Mouse (Mus musculus): ENCODE data around the gene S100a2. TPM values are rescaled to one million over a fixed set of nuclear protein-coding genes. Genes with fewer than 3 reads are reported as not detected.
A peak's percentile ranks its signal among the peaks of the same experiment; 100 is the strongest.

S100a2 gene
- polyA plus RNA-seq, 1 experiment from 2014 or later: 1.5 TPM

- DNase-seq (ENCODE audit: low spot score): no peak
These were observed 5.5 kb downstream of the S100a2 start for GRCm38 (mm10) chr3:90595556-90595955.

- DNase-seq (ENCODE audit: low spot score): no peak
These were observed 6.8 kb downstream of the S100a2 start for GRCm38 (mm10) chr3:90596810-90597209.

GRCm38 (mm10) chr3:90597736-90598135, 7.7 kb downstream of the S100a2 start:
- DNase-seq (ENCODE audit: low spot score): no peak

GRCm38 (mm10) chr3:90598212-90598611, 8.2 kb downstream of the S100a2 start:
- no peak for DNase-seq (ENCODE audit: low spot score)

GRCm38 (mm10) chr3:90599401-90599800, 9.4 kb downstream of the S100a2 start:
- no peak for DNase-seq (ENCODE audit: low spot score)

- no peak for DNase-seq (ENCODE audit: low spot score)
These were observed 10.0 kb downstream of the S100a2 start for GRCm38 (mm10) chr3:90600036-90600435.

GRCm38 (mm10) chr3:90600458-90601195, 10.6 kb downstream of the S100a2 start:
- DNase-seq (ENCODE audit: low spot score): no peak

GRCm38 (mm10) chr3:90601486-90602110, 11.6 kb downstream of the S100a2 start, which contains the start of gene Gm42674:
Gm42674 (plus strand) TSS chr3:90601904.
- DNase-seq (ENCODE audit: low spot score): no peak

- no peak for DNase-seq (ENCODE audit: low spot score)
These were observed 13.6 kb downstream of the S100a2 start, which contains the start of gene S100a4 for GRCm38 (mm10) chr3:90603623-90604022. S100a4 (plus strand) TSS chr3:90603771.

- no peak for DNase-seq (ENCODE audit: low spot score)
These were observed 14.4 kb downstream of the S100a2 start for GRCm38 (mm10) chr3:90604416-90604815.

GRCm38 (mm10) chr3:90605049-90605448, 15.0 kb downstream of the S100a2 start:
- peak; percentile 21 for DNase-seq (ENCODE audit: low spot score)

GRCm38 (mm10) chr3:90605736-90606135, 15.7 kb downstream of the S100a2 start:
- DNase-seq (ENCODE audit: low spot score): no peak

GRCm38 (mm10) chr3:90606185-90606584, 16.1 kb downstream of the S100a2 start:
- DNase-seq (ENCODE audit: low spot score): no peak

- DNase-seq (ENCODE audit: low spot score): no peak
These were observed 17.3 kb downstream of the S100a2 start for GRCm38 (mm10) chr3:90607361-90607760.

- no peak for DNase-seq (ENCODE audit: low spot score)
These were observed 18.2 kb downstream of the S100a2 start, which contains the start of gene S100a5 for GRCm38 (mm10) chr3:90608223-90608622. S100a5 (plus strand) TSS chr3:90608523.

GRCm38 (mm10) chr3:90609102-90609501, 19.1 kb downstream of the S100a2 start:
- no peak for DNase-seq (ENCODE audit: low spot score)

- DNase-seq (ENCODE audit: low spot score): no peak
These were observed 21.4 kb downstream of the S100a2 start for GRCm38 (mm10) chr3:90611494-90611893.

GRCm38 (mm10) chr3:90612061-90612460, 22.0 kb downstream of the S100a2 start:
- DNase-seq (ENCODE audit: low spot score): no peak

- DNase-seq (ENCODE audit: low spot score): peak; percentile 86
These were observed 22.8 kb downstream of the S100a2 start, which contains the start of gene S100a6 for GRCm38 (mm10) chr3:90612728-90613291. S100a6 (plus strand) TSS chr3:90612882.

- DNase-seq (ENCODE audit: low spot score): no peak
These were observed 23.6 kb downstream of the S100a2 start for GRCm38 (mm10) chr3:90613461-90614147.

GRCm38 (mm10) chr3:90614148-90614530, 24.1 kb downstream of the S100a2 start:
- DNase-seq (ENCODE audit: low spot score): no peak

Data from thymus, postnatal 0 days (tissue).